Mouse (Mus musculus) forebrain, embryonic 12.5 days (tissue): ENCODE measurements around the gene Ntrk3. TPM values are rescaled to one million over a fixed set of nuclear protein-coding genes. Genes with fewer than 3 reads are reported as not detected.
A peak's percentile ranks its signal among the peaks of the same experiment; 100 is the strongest.

Source experiments
- ATAC-seq: fragments of 200-750 bp; cut with Nextera tagmentation; 2 replicates; pipeline ENCODE4 v1.8.0; 2017; ENCODE audit warnings: moderate TSS enrichment; ENCODE audit not compliant: low FRiP score
- H3K27ac ChIP-seq: fragments of 300-500 bp; sonication (generic); 2 replicates; pipeline ENCODE4 v1.5.1; 2016; ENCODE audit warnings: mild to moderate bottlenecking
- H3K27me3 ChIP-seq: fragments of 300-500 bp; sonication (generic); 2 replicates; pipeline ENCODE4 v1.6.1; 2016; ENCODE audit warnings: mild to moderate bottlenecking
- H3K36me3 ChIP-seq: fragments of 300-500 bp; sonication (generic); replicated peaks from 2 replicates; pipeline ENCODE4 v1.6.1; 2016; ENCODE audit warnings: mild to moderate bottlenecking
- H3K4me1 ChIP-seq: fragments of 300-500 bp; sonication (generic); 2 replicates; pipeline ENCODE4 v1.6.1; 2016
- H3K4me2 ChIP-seq: fragments of 300-500 bp; sonication (generic); 2 replicates; pipeline ENCODE4 v1.6.1; 2016; ENCODE audit warnings: mild to moderate bottlenecking, moderate library complexity
- H3K4me3 ChIP-seq: fragments of 300-500 bp; sonication (generic); replicated peaks from 2 replicates; pipeline ENCODE4 v1.5.1; 2016; ENCODE audit warnings: mild to moderate bottlenecking
- H3K9ac ChIP-seq: fragments of 300-500 bp; sonication (generic); 2 replicates; pipeline ENCODE4 v1.6.1; 2016; ENCODE audit warnings: mild to moderate bottlenecking
- H3K9me3 ChIP-seq: fragments of 300-500 bp; sonication (generic); 2 replicates; pipeline ENCODE4 v1.6.1; 2016
- WGBS: fragments of 180-500 bp; shearing (Covaris S2); methylation state at CpG from one replicate; pipeline ENCODE4 v1.1.7; 2016; 5-methylcytosine and 5-hydroxymethylcytosine counted together
- polyA plus RNA-seq: library from polyadenylated mRNA; unstranded; fragments of >200 nt; fragmentation: Nextera tagmentation; extraction: Ambion mirVana; gene quantifications from 2 replicates; pipeline ENCODE4 v1.2.1, GENCODE M21; 2016

Ntrk3 gene
- polyA plus RNA-seq, 1 experiment from 2014 or later: 9.2 TPM

GRCm38 (mm10) chr7:78753752-78754457 lies 16.1 kb upstream of the Ntrk3 start:
- H3K36me3 ChIP-seq: no peaks in the 10 kb centered on the region

DNA sequence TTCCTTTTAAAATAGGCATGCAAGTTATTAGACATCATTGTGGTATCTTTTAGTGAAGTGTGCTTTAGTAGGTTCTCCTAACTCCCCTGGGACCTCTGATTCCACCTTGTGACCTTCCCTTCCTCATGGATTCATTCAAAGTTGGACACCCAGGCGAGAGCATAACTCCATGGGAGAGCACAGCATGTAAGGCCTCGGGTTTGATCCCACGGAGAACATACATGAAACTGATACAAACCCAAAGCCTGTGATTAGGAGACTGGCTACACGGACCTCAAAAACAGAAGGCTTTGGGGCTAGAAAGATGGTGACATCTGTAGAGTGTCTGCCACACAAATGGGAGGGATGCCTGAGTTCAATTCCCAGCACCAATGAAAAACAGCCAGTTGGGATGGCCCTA lies 15.1 kb upstream of the Ntrk3 start:
- H3K27me3 ChIP-seq: no peaks in the 10 kb centered on the region
- H3K36me3 ChIP-seq: no peaks in the 10 kb centered on the region
- WGBS: 89% methylated on average over 4 of the region's 4 CpGs
- H3K4me2 ChIP-seq: no peak overlapping the region
- no peak overlapping the region for H3K9ac ChIP-seq
- H3K4me3 ChIP-seq: no peak overlapping the region
- H3K27ac ChIP-seq: no peak overlapping the region
- no peaks in the 10 kb centered on the region for H3K9me3 ChIP-seq
- ATAC-seq: no peak
- H3K4me1 ChIP-seq: no peaks in the 10 kb centered on the region

More at GRCm38 (mm10) chr7:78753752-78754457, 16.1 kb upstream of the Ntrk3 start:
- no peak for ATAC-seq
- Histone ChIP-seq H3K27me3 (no peaks in the 10 kb centered on the region), H3K4me3 (no peak overlapping the region), H3K9me3 (no peaks in the 10 kb centered on the region), H3K4me1 (no peaks in the 10 kb centered on the region), H3K9ac (no peak overlapping the region), H3K27ac (no peak overlapping the region), H3K4me2 (no peak overlapping the region)
- 78% methylated on average over 7 of the region's 7 CpGs for WGBS

GRCm38 (mm10) chr7:78743731-78744385 lies 6.0 kb upstream of the Ntrk3 start:
- H3K4me2 ChIP-seq: no peak overlapping the region
- no peaks in the 10 kb centered on the region for H3K27me3 ChIP-seq
- H3K4me1 ChIP-seq: no peaks in the 10 kb centered on the region
- no peaks in the 10 kb centered on the region for H3K36me3 ChIP-seq
- ATAC-seq: no peak
- WGBS: 81% methylated on average over 5 of the region's 5 CpGs
- no peak overlapping the region for H3K4me3 ChIP-seq
- no peaks in the 10 kb centered on the region for H3K9me3 ChIP-seq
- no peak overlapping the region for H3K27ac ChIP-seq
- no peak overlapping the region for H3K9ac ChIP-seq

DNA sequence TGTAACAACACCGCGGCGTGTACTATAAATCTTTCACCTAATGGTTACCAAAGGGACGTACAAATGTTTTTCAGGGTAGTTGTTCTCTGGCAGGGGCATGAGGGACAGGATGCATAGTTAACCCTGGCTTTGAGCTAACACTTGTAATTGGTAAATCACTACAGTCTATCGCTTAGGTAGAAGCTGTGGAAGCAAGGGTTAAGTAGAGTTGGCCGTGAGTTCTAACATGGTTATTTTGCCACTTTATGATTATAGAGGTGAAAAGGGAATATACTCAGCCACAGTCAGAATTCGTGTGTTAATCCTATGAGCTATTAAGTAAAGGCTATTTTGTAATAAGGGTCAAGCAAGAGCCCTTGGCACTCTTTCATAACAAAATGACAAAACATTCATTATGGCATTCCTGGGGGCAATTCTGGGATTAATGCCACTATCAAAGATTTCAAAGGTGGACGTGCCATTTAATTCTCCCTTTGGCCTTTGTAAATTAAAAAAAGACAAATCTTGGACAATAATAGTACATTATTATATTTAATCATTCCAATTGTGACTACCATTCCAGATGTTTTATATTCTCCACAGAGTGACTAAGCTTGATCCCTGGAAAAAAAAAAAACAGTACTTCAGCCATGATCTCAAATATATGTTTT lies 1.7 kb upstream of the Ntrk3 start:
- H3K27ac ChIP-seq: no peak overlapping the region
- H3K4me3 ChIP-seq: no peak overlapping the region
- H3K9ac ChIP-seq: no peak overlapping the region
- H3K36me3 ChIP-seq: no peaks in the 10 kb centered on the region
- H3K9me3 ChIP-seq: no peaks in the 10 kb centered on the region
- H3K27me3 ChIP-seq: no peaks in the 10 kb centered on the region
- no peak overlapping the region for H3K4me2 ChIP-seq
- ATAC-seq: no peak
- WGBS: 82% methylated on average over 8 of the region's 8 CpGs
- H3K4me1 ChIP-seq: no peaks in the 10 kb centered on the region

DNA sequence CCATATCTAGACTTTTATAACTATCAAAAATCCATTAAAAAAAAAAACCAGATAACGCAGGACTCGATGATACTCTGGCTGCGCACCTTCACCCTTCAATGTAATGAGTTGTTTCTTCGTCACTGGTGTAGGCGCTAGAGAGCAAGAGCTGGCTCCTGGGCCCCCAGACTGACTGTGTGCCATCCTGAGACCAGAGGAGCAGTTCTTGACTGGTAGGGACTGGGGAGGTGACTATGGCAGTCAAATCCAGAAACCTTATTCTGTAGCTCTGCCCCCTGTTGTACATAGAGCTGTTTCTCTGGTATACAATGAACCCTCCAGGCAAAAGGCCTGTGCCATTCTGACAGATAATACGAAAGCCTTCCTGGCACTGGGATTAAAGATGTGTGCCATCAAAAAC lies 616 bp downstream of the Ntrk3 start:
- Histone ChIP-seq H3K9me3 (no peaks in the 10 kb centered on the region), H3K27me3 (no peaks in the 10 kb centered on the region), H3K36me3 (no peaks in the 10 kb centered on the region), H3K4me2 (no peak overlapping the region), H3K27ac (no peak overlapping the region), H3K9ac (no peak overlapping the region), H3K4me1 (no peaks in the 10 kb centered on the region), H3K4me3 (no peak overlapping the region)
- WGBS: 94% methylated on average over 6 of the region's 6 CpGs
- ATAC-seq: no peak

- no peaks in the 10 kb centered on the region for H3K36me3 ChIP-seq
- no peaks in the 10 kb centered on the region for H3K4me1 ChIP-seq
- no peak overlapping the region for H3K9ac ChIP-seq
- no peaks in the 10 kb centered on the region for H3K27me3 ChIP-seq
- no peaks in the 10 kb centered on the region for H3K9me3 ChIP-seq
- H3K4me3 ChIP-seq: no peak overlapping the region
- 83% methylated on average over 8 of the region's 8 CpGs for WGBS
- no peak for ATAC-seq
- H3K4me2 ChIP-seq: no peak overlapping the region
- H3K27ac ChIP-seq: no peak overlapping the region
These were observed 6.4 kb downstream of the Ntrk3 start for GRCm38 (mm10) chr7:78731391-78731790.

GRCm38 (mm10) chr7:78724591-78724990 lies 13.2 kb downstream of the Ntrk3 start:
- no peaks in the 10 kb centered on the region for H3K27me3 ChIP-seq
- H3K36me3 ChIP-seq: no peaks in the 10 kb centered on the region
- no peak overlapping the region for H3K27ac ChIP-seq
- no peak overlapping the region for H3K9ac ChIP-seq
- H3K4me1 ChIP-seq: no peaks in the 10 kb centered on the region
- no peak overlapping the region for H3K4me3 ChIP-seq
- no peak overlapping the region for H3K4me2 ChIP-seq
- 80% methylated on average over 4 of the region's 4 CpGs for WGBS
- ATAC-seq: no peak
- H3K9me3 ChIP-seq: no peaks in the 10 kb centered on the region

DNA sequence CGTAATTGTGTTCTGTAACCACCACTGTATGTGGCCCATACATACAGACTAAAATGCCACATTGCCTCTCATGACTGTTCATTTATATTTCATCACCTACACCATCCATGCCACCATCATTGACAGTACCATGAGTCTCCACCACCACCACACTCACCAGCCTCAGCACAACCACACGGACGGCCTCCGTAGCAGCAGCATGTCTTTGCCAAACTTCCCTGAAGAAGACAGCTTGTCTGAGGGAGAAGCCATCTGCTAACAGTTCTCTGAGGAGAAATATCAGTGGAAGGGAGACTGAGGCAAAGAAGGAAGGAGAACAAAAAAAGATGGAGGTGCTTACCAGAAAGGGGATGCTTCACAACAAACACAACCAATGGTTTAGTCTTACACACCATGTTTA lies 15.8 kb downstream of the Ntrk3 start:
- Histone ChIP-seq H3K9ac (no peak overlapping the region), H3K27me3 (no peaks in the 10 kb centered on the region), H3K9me3 (no peaks in the 10 kb centered on the region), H3K4me1 (no peaks in the 10 kb centered on the region), H3K27ac (no peak overlapping the region), H3K4me2 (no peak overlapping the region), H3K4me3 (no peak overlapping the region), H3K36me3 (no peaks in the 10 kb centered on the region)
- WGBS: 91% methylated on average over 4 of the region's 4 CpGs
- ATAC-seq: no peak

GRCm38 (mm10) chr7:78720989-78721816 lies 16.6 kb downstream of the Ntrk3 start:
- Histone ChIP-seq H3K4me3 (no peak overlapping the region), H3K9ac (no peak overlapping the region), H3K27ac (no peak overlapping the region), H3K36me3 (no peaks in the 10 kb centered on the region), H3K4me1 (no peaks in the 10 kb centered on the region), H3K9me3 (no peaks in the 10 kb centered on the region), H3K4me2 (no peak overlapping the region), H3K27me3 (no peaks in the 10 kb centered on the region)
- WGBS: 91% methylated on average over 9 of the region's 9 CpGs
- no peak for ATAC-seq

DNA sequence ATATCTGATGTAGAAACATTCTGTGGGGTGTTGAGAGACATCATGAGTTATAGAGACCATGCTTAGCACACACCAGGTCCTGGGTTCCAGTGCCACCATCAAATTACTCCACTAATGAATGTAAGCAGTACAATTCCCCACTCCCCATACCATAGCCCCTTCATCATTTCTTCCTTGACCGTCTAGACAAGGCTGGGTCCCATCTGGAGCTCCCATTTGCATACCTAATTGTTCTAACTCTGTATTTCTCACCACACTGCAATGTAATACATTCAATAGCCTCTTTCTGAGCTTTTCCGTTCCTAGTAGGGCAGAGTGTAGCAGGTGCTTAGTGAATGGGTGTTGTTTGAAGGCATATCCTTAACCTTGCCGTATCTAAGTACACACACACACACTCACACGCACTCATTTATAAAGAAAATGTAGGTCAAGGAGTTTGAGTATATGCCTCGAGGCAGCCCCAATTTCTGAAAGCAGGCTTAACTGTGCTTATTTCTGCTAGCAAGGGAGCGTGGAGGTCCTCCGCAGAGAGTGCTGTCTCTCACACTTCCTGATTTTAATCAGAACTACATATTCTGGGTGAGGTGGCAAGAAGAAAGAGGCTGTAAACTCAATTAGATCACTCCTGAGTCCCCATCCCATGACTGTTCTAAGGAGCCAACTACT lies 17.9 kb downstream of the Ntrk3 start:
- H3K27me3 ChIP-seq: no peaks in the 10 kb centered on the region
- H3K4me1 ChIP-seq: no peaks in the 10 kb centered on the region
- H3K9me3 ChIP-seq: no peaks in the 10 kb centered on the region
- no peaks in the 10 kb centered on the region for H3K36me3 ChIP-seq
- H3K4me3 ChIP-seq: no peak overlapping the region
- 49% methylated on average over 7 of the region's 7 CpGs for WGBS
- no peak overlapping the region for H3K4me2 ChIP-seq
- no peak overlapping the region for H3K9ac ChIP-seq
- peak; percentile 20; the same call in 1 of the 2 replicates for ATAC-seq
- H3K27ac ChIP-seq: no peak overlapping the region

- Histone ChIP-seq H3K4me3 (no peak overlapping the region), H3K27me3 (no peaks in the 10 kb centered on the region), H3K9ac (no peak overlapping the region), H3K9me3 (no peaks in the 10 kb centered on the region), H3K36me3 (no peaks in the 10 kb centered on the region), H3K27ac (no peak overlapping the region), H3K4me2 (no peak overlapping the region), H3K4me1 (no peaks in the 10 kb centered on the region)
- WGBS: 86% methylated on average over 5 of the region's 5 CpGs
- ATAC-seq: no peak
These were observed 18.7 kb downstream of the Ntrk3 start for GRCm38 (mm10) chr7:78719117-78719516.

DNA sequence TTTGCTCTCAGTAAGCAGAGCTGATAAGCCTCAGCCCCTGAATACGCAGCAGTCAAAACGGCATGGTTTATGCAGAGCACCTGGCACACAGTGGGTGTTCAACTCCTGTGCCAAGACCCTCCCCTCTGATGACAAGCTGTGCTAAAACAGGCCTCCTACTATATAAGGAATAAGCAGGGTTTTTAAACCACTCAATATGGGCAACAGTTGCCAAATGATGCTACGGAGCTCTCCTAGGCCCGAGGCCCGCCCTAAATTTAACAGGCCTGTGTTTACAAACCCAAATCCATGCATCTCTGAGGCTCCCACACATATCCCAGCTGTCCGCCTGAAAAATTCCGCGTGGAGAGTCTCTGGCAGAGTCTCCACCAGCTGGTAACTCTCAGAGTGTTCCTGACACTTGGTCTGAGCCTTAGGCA lies 19.6 kb downstream of the Ntrk3 start:
- no peaks in the 10 kb centered on the region for H3K27me3 ChIP-seq
- ATAC-seq: no peak
- no peaks in the 10 kb centered on the region for H3K9me3 ChIP-seq
- no peaks in the 10 kb centered on the region for H3K36me3 ChIP-seq
- H3K4me1 ChIP-seq: no peaks in the 10 kb centered on the region
- no peak overlapping the region for H3K27ac ChIP-seq
- no peak overlapping the region for H3K9ac ChIP-seq
- H3K4me3 ChIP-seq: no peak overlapping the region
- H3K4me2 ChIP-seq: no peak overlapping the region
- WGBS: 85% methylated on average over 8 of the region's 8 CpGs
